Mouse (Mus musculus) brain, embryonic 14.5 days (tissue): ENCODE data around the gene Mafb. TPM values are rescaled to one million over a fixed set of nuclear protein-coding genes. Genes with fewer than 3 reads are reported as not detected.

ENCODE experiments used
- DNase-seq: peaks from one replicate; pipeline ENCODE4 v3.0.0-alpha.2; 2011; ENCODE audit warnings: low read depth
- CTCF ChIP-seq: fragments of 200-500 bp; IDR thresholded peaks from 2 replicates; pipeline ENCODE4 v1.5.1; 2012; ENCODE audit warnings: inconsistent platforms, mild to moderate bottlenecking, moderate library complexity, borderline replicate concordance; ENCODE audit not compliant: insufficient read depth, insufficient read length; ENCODE audit errors: extremely low read depth
- POLR2A ChIP-seq: fragments of 200-500 bp; IDR thresholded peaks from 2 replicates; pipeline ENCODE4 v1.6.1; 2012; ENCODE audit warnings: mild to moderate bottlenecking, inconsistent platforms, borderline replicate concordance; ENCODE audit not compliant: poor library complexity, insufficient read depth, insufficient read length, severe bottlenecking; ENCODE audit errors: extremely low read depth
- polyA plus RNA-seq: library from polyadenylated mRNA; depleted of rRNA; stranded (reverse); fragments of >200 nt; gene quantifications from 2 replicates; pipeline ENCODE4 v1.2.3, GENCODE M21; 2012; rRNA removed

Gene Mafb
- 6.5 and 16.2 TPM in 2 replicates for polyA plus RNA-seq

- TF ChIP-seq POLR2A = peak; percentile 99
- TF ChIP-seq CTCF = no peak
- DNase-seq = peak; percentile 98
Measured at GRCm38 (mm10) chr2:160366980-160367338, at the start of gene Mafb. Gene Mafb (minus strand): TSS chr2:160367065.

- DNase-seq = no peak
- TF ChIP-seq POLR2A = no peak
- no peak for TF ChIP-seq CTCF
Measured at GRCm38 (mm10) chr2:160415161-160415560, 48.3 kb upstream of the Mafb start.

DNA sequence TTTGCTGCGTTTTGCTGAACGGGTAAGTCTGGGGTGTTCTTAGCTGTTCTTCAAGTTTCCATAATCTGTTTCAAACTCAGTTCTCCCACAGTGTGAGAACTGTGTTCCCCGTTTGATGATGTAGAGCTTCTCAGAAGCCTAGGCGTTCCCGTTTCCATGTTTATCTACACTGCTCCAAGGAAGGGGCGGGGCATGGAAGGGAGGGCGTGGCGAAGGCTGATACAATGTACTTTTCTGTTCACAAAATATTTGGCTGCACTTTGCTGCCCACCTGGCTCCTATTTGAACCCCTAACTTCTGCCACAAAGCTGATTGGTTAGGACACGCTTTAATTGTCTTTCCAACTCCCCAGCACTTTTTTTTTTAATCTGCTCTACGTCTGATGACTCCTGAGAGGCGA lies 47.9 kb upstream of the Mafb start:
- no peak for TF ChIP-seq POLR2A
- no peak for TF ChIP-seq CTCF
- DNase-seq = no peak

DNA sequence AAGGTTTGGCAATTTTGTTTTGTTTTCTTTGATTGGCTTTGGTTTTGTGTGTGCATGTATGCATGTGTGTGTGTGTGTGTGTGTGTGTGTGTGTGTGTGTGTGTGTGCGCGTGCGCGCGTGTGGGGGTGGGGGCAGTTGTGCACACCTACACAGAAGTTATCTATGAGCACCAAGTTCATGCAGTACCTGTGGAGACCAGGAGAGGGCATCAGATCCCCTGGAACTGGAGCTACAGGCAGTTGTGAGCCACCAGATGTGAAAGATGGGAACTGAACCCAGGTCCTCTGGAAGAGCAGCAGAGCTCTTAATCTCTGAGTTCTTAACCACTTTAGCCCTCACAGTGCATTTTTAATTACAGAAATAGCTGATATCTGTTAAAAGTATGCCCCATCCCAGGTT lies 47.1 kb upstream of the Mafb start:
- DNase-seq = no peak
- TF ChIP-seq CTCF (peak; percentile 33; the same call in 1 of the 2 replicates), POLR2A (no peak)

- TF ChIP-seq CTCF (no peak), POLR2A (no peak)
- DNase-seq = peak; percentile 60
Measured at GRCm38 (mm10) chr2:160413055-160413454, 46.2 kb upstream of the Mafb start.

DNA sequence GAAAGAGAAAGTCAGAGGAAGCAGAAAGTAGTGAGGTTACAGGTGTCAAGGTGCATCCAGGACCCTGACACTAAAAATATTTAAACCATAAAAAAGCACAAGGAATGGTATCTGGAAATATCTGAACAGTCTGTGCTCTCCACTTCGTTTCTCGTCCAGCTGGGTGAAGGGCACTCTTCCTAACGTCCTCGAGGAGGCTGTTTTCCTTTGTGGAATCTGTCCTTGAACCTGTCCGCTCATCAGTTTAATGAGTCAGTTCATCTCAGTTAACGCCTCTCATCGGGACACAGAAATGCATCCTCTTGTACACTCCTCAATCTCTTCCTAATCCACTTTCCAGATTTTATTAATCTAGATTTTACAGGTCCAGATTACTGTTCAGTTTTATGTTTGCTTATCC lies 44.6 kb upstream of the Mafb start:
- TF ChIP-seq POLR2A (no peak), CTCF (no peak)
- no peak for DNase-seq

DNA sequence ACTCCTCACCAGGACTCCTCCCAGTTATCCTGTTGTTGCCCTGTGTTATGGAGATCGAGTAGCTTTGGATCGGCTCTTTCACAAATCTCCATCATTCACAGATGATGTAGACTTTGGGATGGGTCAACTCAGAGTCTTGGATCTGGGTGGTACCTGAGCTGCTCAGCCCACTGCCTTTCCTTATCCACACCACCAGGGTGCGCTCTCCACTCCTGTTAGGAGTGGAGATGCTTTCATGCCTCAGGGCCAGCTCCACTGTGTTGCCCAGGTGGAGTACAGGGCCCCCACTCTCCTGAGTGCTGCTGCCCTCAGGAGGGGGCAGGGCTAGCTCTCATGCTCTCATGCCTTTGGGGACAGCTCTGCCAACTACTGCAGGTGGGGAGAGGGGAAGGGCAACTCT lies 40.9 kb upstream of the Mafb start:
- no peak for DNase-seq
- TF ChIP-seq POLR2A (no peak), CTCF (peak; percentile 16; the same call in 1 of the 2 replicates)

DNA sequence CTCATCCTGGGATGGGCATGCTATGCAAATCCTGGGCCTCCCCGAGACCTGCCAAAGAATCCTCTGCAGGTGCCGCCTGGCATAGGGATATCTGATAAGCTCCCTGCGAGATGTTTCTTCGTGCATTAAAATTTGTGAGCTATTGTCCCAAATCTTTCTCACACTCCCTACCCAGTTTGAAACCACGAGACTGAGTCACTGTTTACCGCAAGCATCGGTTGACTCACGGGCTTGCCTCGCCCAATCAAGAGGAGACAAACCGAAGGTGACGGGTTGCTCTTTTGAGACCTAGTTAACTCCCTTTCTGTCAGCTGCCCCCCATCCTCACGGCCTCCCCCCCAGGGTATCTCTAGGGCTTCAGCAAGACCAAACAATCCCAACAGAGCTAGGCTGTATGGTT lies 30.9 kb upstream of the Mafb start:
- DNase-seq = no peak
- TF ChIP-seq POLR2A = no peak
- no peak for TF ChIP-seq CTCF

GRCm38 (mm10) chr2:160394735-160395134 lies 27.9 kb upstream of the Mafb start:
- TF ChIP-seq CTCF = no peak
- TF ChIP-seq POLR2A = no peak
- DNase-seq = peak; percentile 33

GRCm38 (mm10) chr2:160392648-160393047 lies 25.8 kb upstream of the Mafb start:
- no peak for DNase-seq
- TF ChIP-seq POLR2A (no peak), CTCF (no peak)

GRCm38 (mm10) chr2:160388596-160388995 lies 21.7 kb upstream of the Mafb start:
- peak; percentile 67 for DNase-seq
- TF ChIP-seq CTCF = no peak
- TF ChIP-seq POLR2A = no peak

- TF ChIP-seq POLR2A (no peak), CTCF (no peak)
- no peak for DNase-seq
Measured at GRCm38 (mm10) chr2:160383418-160383817, 16.6 kb upstream of the Mafb start.
